Mouse (Mus musculus): ENCODE measurements around the gene Ebp. TPM values are rescaled to one million over a fixed set of nuclear protein-coding genes. Genes with fewer than 3 reads are reported as not detected.

Ebp gene
- polyA plus RNA-seq, 1 experiment, result 73.1 TPM

DNA sequence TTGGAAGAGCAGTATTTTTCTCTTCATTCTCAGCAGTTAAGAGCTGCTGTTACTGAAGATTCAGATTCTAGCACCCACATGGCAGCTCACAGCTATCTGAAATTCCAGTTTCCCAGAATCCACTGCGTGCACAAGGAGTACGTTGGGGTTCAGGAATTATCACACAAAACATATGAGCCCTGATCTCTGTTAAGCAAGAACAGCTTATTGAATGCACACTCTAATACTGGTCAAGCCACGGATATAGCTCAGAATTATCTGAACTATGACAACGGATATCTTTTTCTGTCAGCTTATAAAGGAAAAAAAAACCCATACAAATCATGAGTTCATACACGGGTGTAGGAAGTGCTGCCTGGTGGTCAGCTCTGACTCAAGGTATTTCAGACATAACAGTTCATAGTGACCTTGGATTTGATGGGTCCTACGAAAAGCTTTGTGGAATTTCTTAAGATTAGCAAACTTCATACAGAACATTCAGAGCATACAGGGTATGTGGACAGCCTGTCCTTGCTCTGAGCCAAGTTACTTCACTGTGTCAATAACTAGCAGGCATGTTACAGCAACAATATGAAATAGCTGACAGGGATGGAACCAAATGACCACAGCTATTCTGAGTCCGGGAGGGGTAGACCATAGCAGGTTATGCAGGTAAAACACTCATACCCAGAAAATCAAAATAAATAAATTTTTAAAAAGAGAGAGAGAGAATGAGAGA is 18.3 kb upstream of the Ebp start:
- no peak overlapping the region for H3K4me3 ChIP-seq (ENCODE audit: insufficient read depth, poor library complexity, severe bottlenecking)
- no peaks in the 10 kb centered on the region for H3K79me2 ChIP-seq (ENCODE audit: control insufficient read depth, insufficient read depth)
- no peaks in the 10 kb centered on the region for H3K36me3 ChIP-seq (ENCODE audit: control insufficient read depth, insufficient read depth)
- H3K27me3 ChIP-seq (ENCODE audit: control insufficient read depth, insufficient read depth, insufficient read length), result no peaks in the 10 kb centered on the region
- no peak overlapping the region for H3ac ChIP-seq (ENCODE audit: control insufficient read depth, insufficient read length, low read depth)
- H3K79me3 ChIP-seq (ENCODE audit: low read depth), result no peaks in the 10 kb centered on the region
- TF ChIP-seq USF1 (IDR thresholded peaks at IDR 0.05; ENCODE audit: low read depth) (no peak), MYOG (IDR thresholded peaks at IDR 0.05; ENCODE audit: control insufficient read depth, extremely low read depth, insufficient read length) (no peak), MYOD1 (IDR thresholded peaks at IDR 0.05; ENCODE audit: control insufficient read depth, insufficient read length, low read depth) (no peak), FOSL1 (IDR thresholded peaks at IDR 0.05; ENCODE audit: insufficient read depth, low read length, poor library complexity, severe bottlenecking) (no peak), MAX (IDR thresholded peaks at IDR 0.05) (no peak), CTCF (IDR thresholded peaks at IDR 0.05; ENCODE audit: control insufficient read depth, insufficient read depth, insufficient read length) (no peak), CEBPB (IDR thresholded peaks at IDR 0.05; ENCODE audit: low read depth) (no peak)

DNA sequence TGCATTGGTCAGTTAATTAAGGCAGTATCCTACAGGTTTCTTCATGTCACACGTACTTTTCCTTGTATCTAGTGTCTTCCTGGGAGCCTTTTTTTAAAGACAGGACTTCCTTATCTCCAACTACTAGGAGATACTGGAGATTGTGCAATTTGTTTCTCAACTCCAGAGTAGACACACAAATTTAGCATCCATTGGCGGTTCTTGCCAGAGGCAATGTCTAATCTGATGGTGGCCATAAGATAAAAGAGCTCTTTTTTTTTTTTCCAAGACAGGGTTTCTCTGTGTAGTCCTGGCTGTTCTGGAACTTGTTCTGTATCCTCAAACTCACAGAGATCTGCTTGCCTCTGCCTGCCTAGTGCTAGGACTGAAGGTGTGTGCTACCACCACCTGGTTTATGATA is 16.4 kb upstream of the Ebp start:
- H3K4me3 ChIP-seq (ENCODE audit: insufficient read depth, poor library complexity, severe bottlenecking), result no peak overlapping the region
- TF ChIP-seq MAX (IDR thresholded peaks at IDR 0.05) (no peak), USF1 (IDR thresholded peaks at IDR 0.05; ENCODE audit: low read depth) (no peak), CEBPB (IDR thresholded peaks at IDR 0.05; ENCODE audit: low read depth) (no peak), CTCF (IDR thresholded peaks at IDR 0.05; ENCODE audit: control insufficient read depth, insufficient read depth, insufficient read length) (no peak), MYOD1 (IDR thresholded peaks at IDR 0.05; ENCODE audit: control insufficient read depth, insufficient read length, low read depth) (no peak), MYOG (IDR thresholded peaks at IDR 0.05; ENCODE audit: control insufficient read depth, extremely low read depth, insufficient read length) (no peak), FOSL1 (IDR thresholded peaks at IDR 0.05; ENCODE audit: insufficient read depth, low read length, poor library complexity, severe bottlenecking) (no peak)
- H3ac ChIP-seq (ENCODE audit: control insufficient read depth, insufficient read length, low read depth), result no peak overlapping the region
- no peaks in the 10 kb centered on the region for H3K79me3 ChIP-seq (ENCODE audit: low read depth)
- H3K36me3 ChIP-seq (ENCODE audit: control insufficient read depth, insufficient read depth), result no peaks in the 10 kb centered on the region
- H3K79me2 ChIP-seq (ENCODE audit: control insufficient read depth, insufficient read depth), result no peaks in the 10 kb centered on the region
- no peaks in the 10 kb centered on the region for H3K27me3 ChIP-seq (ENCODE audit: control insufficient read depth, insufficient read depth, insufficient read length)

DNA sequence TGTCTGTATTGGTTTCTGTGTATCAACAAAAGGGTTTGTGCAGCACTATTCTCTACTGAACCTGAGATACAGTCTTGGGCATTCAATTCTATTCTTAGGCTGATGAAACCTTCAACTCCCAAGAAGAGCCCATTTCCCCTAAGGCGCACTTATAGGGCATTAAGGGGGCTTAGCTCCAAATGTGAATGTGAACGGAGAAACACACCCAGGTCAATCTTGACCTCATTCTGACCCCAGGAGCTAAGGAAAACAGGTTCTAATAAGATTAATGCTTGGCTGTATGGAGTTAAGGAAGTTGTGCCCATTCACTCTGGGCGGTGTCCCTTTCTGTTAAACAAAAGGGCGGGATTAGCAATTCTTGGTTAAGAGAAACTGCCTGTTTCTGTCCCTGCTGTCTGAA is 13.9 kb upstream of the Ebp start:
- H3K79me3 ChIP-seq (ENCODE audit: low read depth), result no peaks in the 10 kb centered on the region
- H3K27me3 ChIP-seq (ENCODE audit: control insufficient read depth, insufficient read depth, insufficient read length), result no peaks in the 10 kb centered on the region
- H3K79me2 ChIP-seq (ENCODE audit: control insufficient read depth, insufficient read depth), result no peaks in the 10 kb centered on the region
- H3K4me3 ChIP-seq (ENCODE audit: insufficient read depth, poor library complexity, severe bottlenecking), result no peak overlapping the region
- TF ChIP-seq USF1 (IDR thresholded peaks at IDR 0.05; ENCODE audit: low read depth) (no peak), MYOD1 (IDR thresholded peaks at IDR 0.05; ENCODE audit: control insufficient read depth, insufficient read length, low read depth) (no peak), CTCF (IDR thresholded peaks at IDR 0.05; ENCODE audit: control insufficient read depth, insufficient read depth, insufficient read length) (no peak), FOSL1 (IDR thresholded peaks at IDR 0.05; ENCODE audit: insufficient read depth, low read length, poor library complexity, severe bottlenecking) (no peak), CEBPB (IDR thresholded peaks at IDR 0.05; ENCODE audit: low read depth) (no peak)
- no peak overlapping the region for H3ac ChIP-seq (ENCODE audit: control insufficient read depth, insufficient read length, low read depth)
- no peaks in the 10 kb centered on the region for H3K36me3 ChIP-seq (ENCODE audit: control insufficient read depth, insufficient read depth)

DNA sequence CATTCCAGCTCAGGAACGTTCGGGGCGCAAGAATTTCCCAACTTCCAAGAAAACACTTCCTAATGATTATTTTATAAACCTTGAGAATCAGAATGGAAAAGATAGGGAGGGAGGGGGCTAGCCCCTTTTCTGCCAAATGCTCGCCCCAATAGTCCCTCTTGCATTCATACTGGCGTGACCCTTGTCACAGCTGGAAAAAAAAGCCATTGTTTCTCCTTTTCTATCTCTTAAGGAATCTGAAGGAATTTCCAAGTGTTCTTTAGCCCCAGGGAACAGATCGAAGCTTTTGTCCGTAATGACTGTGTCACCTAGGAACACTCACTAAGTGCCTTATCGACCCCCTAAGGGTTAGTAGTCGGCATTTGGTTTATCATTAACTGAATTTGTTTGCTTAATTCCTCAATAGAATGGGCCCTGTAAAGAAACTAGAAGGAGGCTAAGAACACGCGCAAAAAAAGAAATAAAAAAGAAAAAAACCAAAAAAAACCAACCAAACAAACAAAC is 13.4 kb upstream of the Ebp start:
- Histone ChIP-seq H3K79me3 (ENCODE audit: low read depth) (no peaks in the 10 kb centered on the region), H3K79me2 (ENCODE audit: control insufficient read depth, insufficient read depth) (no peaks in the 10 kb centered on the region), H3K36me3 (ENCODE audit: control insufficient read depth, insufficient read depth) (no peaks in the 10 kb centered on the region), H3ac (ENCODE audit: control insufficient read depth, insufficient read length, low read depth) (no peak overlapping the region), H3K27me3 (ENCODE audit: control insufficient read depth, insufficient read depth, insufficient read length) (no peaks in the 10 kb centered on the region), H3K4me3 (ENCODE audit: insufficient read depth, poor library complexity, severe bottlenecking) (peak overlapping the region; percentile 31)
- TF ChIP-seq USF1 (IDR thresholded peaks at IDR 0.05; ENCODE audit: low read depth), result no peak
- no peak for TF ChIP-seq MYOD1 (IDR thresholded peaks at IDR 0.05; ENCODE audit: control insufficient read depth, insufficient read length, low read depth)
- TF ChIP-seq MAX (IDR thresholded peaks at IDR 0.05), result no peak
- no peak for TF ChIP-seq MYOG (IDR thresholded peaks at IDR 0.05; ENCODE audit: control insufficient read depth, extremely low read depth, insufficient read length)
- no peak for TF ChIP-seq CTCF (IDR thresholded peaks at IDR 0.05; ENCODE audit: control insufficient read depth, insufficient read depth, insufficient read length)
- TF ChIP-seq CEBPB (IDR thresholded peaks at IDR 0.05; ENCODE audit: low read depth), result no peak
- TF ChIP-seq FOSL1 (IDR thresholded peaks at IDR 0.05; ENCODE audit: insufficient read depth, low read length, poor library complexity, severe bottlenecking), result no peak

DNA sequence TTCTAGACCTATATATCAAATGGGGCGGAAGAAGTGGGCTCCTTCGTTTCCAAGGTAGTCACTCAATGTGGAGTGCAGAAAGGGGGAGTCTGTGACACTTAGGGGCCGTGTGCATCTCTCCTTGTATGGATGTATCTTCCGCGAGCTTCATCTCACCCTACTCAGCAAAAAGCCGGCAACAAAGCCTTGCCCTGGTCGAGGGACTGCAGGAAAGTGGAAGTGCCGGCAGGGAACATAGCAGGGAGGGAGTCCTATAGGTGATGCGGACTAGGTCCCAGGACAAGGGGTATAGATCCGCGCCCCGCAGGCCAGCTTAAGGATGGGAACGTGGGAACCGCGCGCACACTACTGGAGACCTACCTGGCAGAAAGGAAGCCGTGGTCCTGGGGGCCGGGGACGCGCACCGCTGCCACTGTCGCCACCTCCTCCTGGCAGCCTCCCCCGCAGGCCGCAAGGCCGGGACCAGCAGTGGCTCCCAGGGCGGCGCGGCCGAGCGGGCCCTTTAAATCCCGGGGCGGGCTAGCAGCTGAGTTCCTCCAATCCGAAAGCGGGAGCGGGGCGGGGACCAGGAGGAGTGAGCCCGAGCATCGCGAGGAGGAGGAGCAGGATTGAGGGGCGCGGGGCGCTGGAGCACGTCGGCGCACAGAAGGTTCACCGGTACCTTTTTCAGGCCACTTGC is 12.8 kb upstream of the Ebp start, which contains the start of gene Porcn:
Porcn (minus strand) TSS at position 511 of the 679 bp plus-strand sequence.
- no peaks in the 10 kb centered on the region for H3K27me3 ChIP-seq (ENCODE audit: control insufficient read depth, insufficient read depth, insufficient read length)
- H3K36me3 ChIP-seq (ENCODE audit: control insufficient read depth, insufficient read depth), result no peaks in the 10 kb centered on the region
- H3K4me3 ChIP-seq (ENCODE audit: insufficient read depth, poor library complexity, severe bottlenecking), result peak within 1 kb of the TSS; percentile 31
- H3K79me3 ChIP-seq (ENCODE audit: low read depth), result no peaks in the 10 kb centered on the region
- H3K79me2 ChIP-seq (ENCODE audit: control insufficient read depth, insufficient read depth), result no peaks in the 10 kb centered on the region
- peak within 1 kb of the TSS; percentile 84 for H3ac ChIP-seq (ENCODE audit: control insufficient read depth, insufficient read length, low read depth)
- TF ChIP-seq MYOD1 (IDR thresholded peaks at IDR 0.05; ENCODE audit: control insufficient read depth, insufficient read length, low read depth) (no peak), USF1 (IDR thresholded peaks at IDR 0.05; ENCODE audit: low read depth) (no peak), MAX (IDR thresholded peaks at IDR 0.05) (no peak), CEBPB (IDR thresholded peaks at IDR 0.05; ENCODE audit: low read depth) (no peak), FOSL1 (IDR thresholded peaks at IDR 0.05; ENCODE audit: insufficient read depth, low read length, poor library complexity, severe bottlenecking) (no peak), MYOG (IDR thresholded peaks at IDR 0.05; ENCODE audit: control insufficient read depth, extremely low read depth, insufficient read length) (no peak), CTCF (IDR thresholded peaks at IDR 0.05; ENCODE audit: control insufficient read depth, insufficient read depth, insufficient read length) (no peak)

All from C2C12 (cell line).